Mouse (Mus musculus) ES-Bruce4 (cell line): Measurements from ENCODE around the gene Hoxc6.

ENCODE experiments used
- CTCF ChIP-seq: IDR thresholded peaks from one replicate; pipeline ENCODE4 v1.8.1; 2011; ENCODE audit warnings: low read depth, low read length
- EP300 ChIP-seq: IDR thresholded peaks from 2 replicates; pipeline ENCODE4 v1.6.1; 2011; ENCODE audit warnings: low read depth, low read length; ENCODE audit not compliant: insufficient read depth
- POLR2A ChIP-seq: IDR thresholded peaks from one replicate; pipeline ENCODE4 v1.8.1; 2011; ENCODE audit warnings: low read length; ENCODE audit not compliant: insufficient read depth

GRCm38 (mm10) chr15:102988078-102988477, 10.0 kb upstream of the Hoxc6 start:
- no peak for TF ChIP-seq CTCF
- no peak for TF ChIP-seq EP300
- no peak for TF ChIP-seq POLR2A
